Mouse (Mus musculus): ENCODE results near the gene Mark2.

Mark2 gene

DNA sequence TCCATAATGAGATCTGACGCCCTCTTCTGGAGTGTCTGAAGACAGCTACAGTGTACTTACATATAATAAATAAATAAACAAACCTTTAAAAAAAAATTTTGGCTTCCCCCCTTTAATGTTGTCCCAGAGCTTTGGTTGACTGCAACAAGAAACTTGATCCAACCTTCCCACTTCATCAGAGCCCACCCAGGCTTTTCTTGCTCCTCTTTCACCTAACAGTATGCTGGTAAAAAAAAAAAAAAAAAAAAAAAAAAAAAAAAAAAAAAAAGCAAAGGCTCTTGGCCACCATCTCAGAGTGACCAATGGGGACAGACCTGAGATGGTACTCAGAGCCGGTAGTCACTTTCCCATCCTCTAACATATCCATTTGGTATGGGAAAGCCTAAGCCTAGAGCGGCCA is 53.4 kb downstream of the Mark2 start:
- TF ChIP-seq GATA4 (IDR thresholded peaks at IDR 0.05; ENCODE audit: insufficient replicate concordance, low read length), result no peak

- TF ChIP-seq GATA4 (IDR thresholded peaks at IDR 0.05; ENCODE audit: insufficient replicate concordance, low read length), result no peak
These were observed 54.9 kb downstream of the Mark2 start for GRCm38 (mm10) chr19:7286563-7287315.

DNA sequence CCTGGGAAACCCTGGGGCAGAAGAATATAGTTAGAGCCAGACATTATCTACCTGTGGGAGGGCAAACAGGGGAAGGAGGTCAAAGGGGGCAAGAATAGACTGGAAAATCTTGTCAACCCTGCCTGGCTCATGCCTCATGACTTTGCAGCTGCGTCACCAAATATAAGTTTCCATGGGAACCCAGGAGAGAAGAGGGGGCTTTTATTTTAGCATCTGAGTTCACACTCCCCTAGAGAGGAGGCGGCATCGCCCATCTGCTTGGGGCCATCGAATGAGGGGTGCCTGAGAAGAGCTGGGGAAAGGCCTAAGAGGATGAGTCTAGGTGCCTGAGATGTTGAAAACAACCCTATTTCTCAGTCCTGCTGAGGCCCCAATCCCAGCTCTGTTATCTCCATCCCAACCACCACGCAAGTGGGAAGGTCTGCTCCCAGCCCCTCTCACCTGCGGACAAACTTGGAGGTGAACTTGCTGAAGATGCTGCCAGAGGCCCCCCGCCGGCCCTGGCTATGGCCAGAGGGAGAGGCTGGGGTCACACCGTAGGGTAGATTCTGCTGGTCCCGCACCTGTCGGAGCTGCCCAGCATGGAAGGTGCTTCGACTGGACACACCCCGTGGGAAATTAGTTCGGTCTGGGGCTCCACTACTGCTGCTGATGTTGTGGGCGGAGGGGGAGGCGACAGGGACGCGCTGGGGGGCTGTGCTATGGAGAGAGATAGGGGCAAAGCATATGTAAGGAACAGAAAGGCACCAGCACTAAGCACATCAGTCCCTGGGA is 60.9 kb downstream of the Mark2 start:
- TF ChIP-seq GATA4 (IDR thresholded peaks at IDR 0.05; ENCODE audit: insufficient replicate concordance, low read length), result no peak

DNA sequence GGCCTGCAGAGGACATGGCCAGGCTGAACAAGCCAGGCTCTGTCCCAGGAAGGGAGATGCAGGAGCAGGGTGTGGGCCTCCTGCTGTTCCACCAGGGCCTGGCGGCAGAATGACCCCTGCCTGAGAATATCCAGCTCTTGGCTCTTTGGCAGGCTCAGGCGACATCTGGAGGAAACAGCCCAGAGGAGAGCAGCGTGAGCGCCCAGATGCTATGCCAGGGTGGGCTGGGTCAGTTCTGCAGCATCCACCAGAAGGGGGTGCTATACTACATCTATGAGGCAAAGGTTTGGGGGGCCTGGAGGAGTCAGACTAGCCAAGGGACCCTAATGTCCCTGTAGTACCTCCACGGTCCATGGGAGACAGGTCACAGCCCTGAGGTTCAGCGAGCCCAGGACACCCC is 62.5 kb downstream of the Mark2 start:
- no peak for TF ChIP-seq GATA4 (IDR thresholded peaks at IDR 0.05; ENCODE audit: insufficient replicate concordance, low read length)

DNA sequence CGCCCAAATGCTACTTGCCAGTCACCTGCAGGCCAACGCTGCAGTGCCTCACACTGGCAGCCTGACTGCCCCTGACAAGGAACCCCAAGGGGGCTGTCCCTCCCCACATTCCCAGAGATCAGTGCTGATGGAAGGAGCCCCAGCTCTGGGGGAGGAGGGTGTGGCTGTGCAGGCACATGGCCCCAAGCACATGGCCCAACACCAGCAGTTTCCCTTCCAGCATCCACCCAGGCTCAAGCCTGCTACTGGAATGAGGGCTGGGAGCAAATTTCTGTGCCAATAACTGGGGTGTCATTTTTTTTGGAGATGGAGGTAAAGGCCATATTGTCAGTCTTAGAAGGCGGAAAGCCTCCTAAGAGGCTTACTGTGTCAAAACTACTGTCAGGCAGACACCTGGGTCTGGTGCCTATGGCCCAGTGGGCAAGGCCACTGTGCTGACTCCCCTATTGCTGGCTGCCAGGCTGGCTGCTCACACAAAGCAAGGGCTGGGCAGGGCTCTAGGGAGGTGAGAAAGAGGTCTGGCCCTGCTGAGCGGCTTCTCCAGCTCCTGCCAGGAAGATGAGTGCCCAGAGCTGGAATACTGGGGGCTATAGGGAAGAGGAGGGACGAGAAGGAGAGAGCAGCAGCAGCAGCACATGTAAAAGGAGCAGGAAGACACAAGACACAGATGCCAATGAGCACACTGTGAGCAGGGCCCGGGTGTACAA is 63.3 kb downstream of the Mark2 start:
- TF ChIP-seq GATA4 (IDR thresholded peaks at IDR 0.05; ENCODE audit: insufficient replicate concordance, low read length), result no peak

- no peak for TF ChIP-seq GATA4 (IDR thresholded peaks at IDR 0.05; ENCODE audit: insufficient replicate concordance, low read length)
These were observed 64.9 kb downstream of the Mark2 start for GRCm38 (mm10) chr19:7276796-7277195.

DNA sequence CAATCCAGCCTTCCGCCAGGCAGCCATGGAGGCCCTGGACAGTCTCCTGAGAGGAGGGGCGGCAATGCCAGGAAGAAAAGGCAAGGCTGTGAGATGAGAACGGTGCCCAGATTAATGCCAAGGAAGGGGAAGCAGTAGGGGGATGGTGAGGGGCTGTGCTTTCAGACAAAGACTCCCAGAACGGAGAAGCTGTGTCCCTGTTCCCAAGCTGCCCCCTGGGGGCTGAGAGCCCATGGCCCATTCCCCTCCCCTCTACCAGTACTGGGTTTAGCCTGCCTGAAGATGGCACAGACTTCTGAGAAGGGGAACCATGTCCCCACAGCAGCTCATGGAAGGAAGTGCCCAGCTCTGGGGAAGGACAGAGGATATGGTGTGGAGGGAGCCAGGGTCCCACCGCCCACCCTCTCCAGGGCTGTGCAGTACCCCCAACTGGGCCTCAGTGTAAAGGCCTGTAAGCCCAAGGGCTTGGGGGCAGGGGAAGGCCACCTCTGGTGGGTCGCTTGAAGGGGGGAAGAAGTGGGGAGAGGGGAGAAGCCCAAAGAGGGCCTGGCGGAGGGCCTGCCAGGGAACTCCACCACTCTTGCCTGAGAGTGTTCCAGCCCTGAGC is 65.5 kb downstream of the Mark2 start:
- no peak for TF ChIP-seq GATA4 (IDR thresholded peaks at IDR 0.05; ENCODE audit: insufficient replicate concordance, low read length)

DNA sequence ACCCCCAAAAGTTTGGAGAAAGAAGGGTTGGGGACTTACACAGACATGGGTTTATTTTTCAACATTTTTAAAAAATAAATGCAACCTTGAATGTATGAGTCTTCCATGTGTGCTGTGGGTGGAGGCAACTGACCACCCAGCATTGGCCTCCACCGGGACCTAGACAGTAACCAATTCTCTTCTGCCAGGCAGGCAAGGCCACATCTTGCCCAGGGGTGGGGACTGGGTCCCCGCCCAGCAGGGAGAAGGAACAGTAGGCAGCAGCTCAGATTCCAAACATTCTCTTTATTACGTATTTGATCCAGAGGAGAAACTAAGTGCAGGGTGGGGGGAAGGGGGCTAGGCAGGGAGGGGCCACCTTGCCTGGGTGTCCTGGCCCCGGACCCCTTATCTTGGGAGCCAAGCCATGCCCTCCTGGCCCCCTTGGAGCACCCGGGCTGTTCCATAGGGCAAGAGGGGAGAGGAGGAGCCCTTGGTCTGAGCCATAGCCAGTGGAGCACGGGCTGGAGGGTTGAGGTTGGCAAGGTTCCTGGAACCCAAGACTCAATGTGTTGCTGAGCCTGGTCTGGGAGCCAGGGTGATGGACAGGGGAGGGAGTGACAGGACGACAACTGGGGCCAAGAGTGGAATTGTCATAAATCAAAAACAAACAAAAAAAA is 66.4 kb downstream of the Mark2 start:
- no peak for TF ChIP-seq GATA4 (IDR thresholded peaks at IDR 0.05; ENCODE audit: insufficient replicate concordance, low read length)

DNA sequence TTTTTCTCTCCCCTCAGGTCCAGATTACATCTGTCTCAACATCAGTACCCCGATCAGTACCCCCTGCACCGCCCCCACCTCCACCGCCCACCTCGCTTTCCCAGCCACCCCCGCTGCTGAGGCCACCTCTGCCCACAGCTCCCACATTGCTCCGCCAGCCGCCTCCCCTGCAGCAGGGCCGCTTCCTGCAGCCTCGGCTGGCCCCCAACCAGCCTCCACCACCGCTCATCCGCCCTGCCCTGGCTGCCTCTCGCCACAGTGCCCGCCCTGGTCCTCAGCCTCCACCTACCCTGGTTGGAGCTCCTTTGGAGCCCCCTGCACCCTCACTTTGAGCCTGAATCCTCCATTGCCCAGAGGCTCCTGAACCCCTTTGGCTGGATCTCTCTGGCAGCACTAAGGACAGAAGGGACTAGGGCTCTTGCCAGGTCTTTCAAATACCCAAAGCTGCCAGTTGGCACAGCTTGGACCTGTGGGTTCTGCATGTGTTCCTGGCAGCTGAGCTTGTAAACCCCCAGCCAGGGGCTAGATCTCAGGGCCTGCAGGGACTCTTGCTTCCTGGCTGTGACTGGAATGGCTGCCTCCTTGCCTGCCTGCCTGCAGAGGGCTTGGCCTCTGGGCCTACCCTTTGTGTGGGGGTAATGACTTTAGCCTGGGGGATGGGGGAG is 67.2 kb downstream of the Mark2 start:
- TF ChIP-seq GATA4 (IDR thresholded peaks at IDR 0.05; ENCODE audit: insufficient replicate concordance, low read length), result no peak

- TF ChIP-seq GATA4 (IDR thresholded peaks at IDR 0.05; ENCODE audit: insufficient replicate concordance, low read length), result no peak
These were observed 68.2 kb downstream of the Mark2 start for GRCm38 (mm10) chr19:7273486-7273885.

- no peak for TF ChIP-seq GATA4 (IDR thresholded peaks at IDR 0.05; ENCODE audit: insufficient replicate concordance, low read length)
These were observed 72.2 kb downstream of the Mark2 start for GRCm38 (mm10) chr19:7269290-7270044.

GRCm38 (mm10) chr19:7268722-7269090 is 73.0 kb downstream of the Mark2 start:
- TF ChIP-seq GATA4 (IDR thresholded peaks at IDR 0.05; ENCODE audit: insufficient replicate concordance, low read length), result no peak

DNA sequence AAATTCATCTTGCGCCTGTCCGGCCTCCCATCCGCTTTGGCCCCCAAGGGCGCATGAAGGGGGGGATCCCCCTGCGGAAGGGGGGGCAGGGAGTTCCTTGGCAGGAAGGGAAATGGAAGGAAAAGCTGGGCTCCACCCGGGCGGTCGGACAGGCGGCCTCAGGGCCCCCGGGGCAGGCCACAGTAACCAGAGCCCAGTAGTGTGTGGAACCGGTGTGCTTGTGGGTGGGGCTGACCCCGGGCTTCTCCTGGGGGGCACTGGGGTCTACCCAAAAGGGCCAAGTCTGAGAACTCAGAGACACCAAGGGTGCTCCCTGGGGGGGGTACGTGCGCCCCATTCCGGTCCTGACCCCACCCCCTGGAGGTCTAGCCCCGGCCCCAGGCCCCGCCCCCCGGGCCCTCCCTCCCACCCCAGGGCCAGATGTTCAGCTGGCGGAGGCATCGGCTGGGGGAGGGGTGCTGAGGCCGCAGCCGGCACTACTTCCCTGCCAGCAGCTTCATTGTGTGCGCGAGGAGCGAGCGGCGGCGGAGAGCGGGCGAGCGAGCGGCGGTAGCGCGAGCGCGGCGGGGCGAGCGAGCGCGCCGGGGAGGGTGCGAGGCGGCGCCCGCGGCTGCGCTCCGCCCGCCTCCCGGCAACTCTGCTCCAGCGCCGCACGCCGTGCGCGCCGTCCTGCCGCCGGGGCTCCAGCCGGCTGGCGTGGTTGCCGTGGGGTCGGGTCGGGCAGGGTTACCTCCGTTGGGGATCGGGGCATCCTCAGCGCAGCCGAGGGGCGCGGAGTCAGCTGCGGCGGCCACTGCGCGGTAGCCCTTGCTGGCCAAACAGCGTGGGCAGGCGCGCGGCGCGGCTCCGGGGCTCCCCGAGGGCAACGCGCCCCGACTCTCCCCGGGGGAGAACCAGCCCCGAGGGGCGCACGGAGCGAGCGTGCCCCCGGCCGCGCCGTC is 73.6 kb downstream of the Mark2 start:
- no peak for TF ChIP-seq GATA4 (IDR thresholded peaks at IDR 0.05; ENCODE audit: insufficient replicate concordance, low read length)

All from liver, adult (tissue).